In the genomic region with DNA sequence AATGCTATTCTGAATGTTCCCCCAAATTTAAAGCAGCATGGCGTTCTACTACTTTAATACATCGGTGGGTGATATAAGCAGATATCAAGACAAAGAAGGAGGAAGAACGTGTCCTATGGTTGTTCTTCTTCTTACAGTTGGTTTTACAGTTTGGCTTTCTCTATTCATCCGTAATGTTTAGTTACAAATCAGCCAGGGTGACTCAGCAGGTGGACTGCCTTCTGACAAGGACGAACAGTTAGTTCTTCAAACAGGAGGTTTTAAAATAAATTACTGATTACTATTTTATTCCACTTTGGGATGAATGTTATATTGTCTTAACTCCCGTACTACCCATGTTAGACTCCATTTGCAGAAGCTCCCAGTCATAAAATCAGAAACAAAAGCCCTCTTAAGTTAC, we compare ENCODE assay signal across 1 mouse cellular context.
TF ChIP-seq lines count a peak whose summit lies in the region.

No protein-coding gene starts in this region.

TF ChIP-seq in MEL, 35 proteins besides CTCF, POLR2A, EP300 and RAD21 (continued from another document):
- no peak for TF ChIP-seq MAX (IDR thresholded peaks at IDR 0.05; ENCODE audit: low read length)
- no peak for TF ChIP-seq ZC3H11A (IDR thresholded peaks at IDR 0.05; ENCODE audit: low read depth, low read length)
